7 mouse cellular contexts compared by ENCODE assay signal in genomic region chr15:81522761-81523168, GRCm38 (mm10). TPM values are rescaled to one million over a fixed set of nuclear protein-coding genes. Genes with fewer than 3 reads are reported as not detected.
DNase-seq lines count a peak whose midpoint lies in the region; ATAC-seq and TF ChIP-seq lines count a peak whose summit lies in the region.

No protein-coding gene starts in this region.

- peaks cover 9% of the 10 kb centered on the region for H3K4me1 ChIP-seq in embryonic facial prominence, embryonic 15.5 days
- H3K4me1 ChIP-seq in intestine, postnatal 0 days (replicated peaks; ENCODE audit: control insufficient read depth, insufficient read depth, low read length), result no peaks in the 10 kb centered on the region

- peak overlapping the region; percentile 66 for H3K4me3 ChIP-seq in embryonic facial prominence, embryonic 15.5 days (replicated peaks)
- peak overlapping the region; percentile 64 for H3K4me3 ChIP-seq in intestine, postnatal 0 days (ENCODE audit: low read depth, low read length)

- H3K27me3 ChIP-seq in embryonic facial prominence, embryonic 15.5 days, result no peaks in the 10 kb centered on the region
- no peaks in the 10 kb centered on the region for H3K27me3 ChIP-seq in intestine, postnatal 0 days (replicated peaks; ENCODE audit: control insufficient read depth, insufficient read depth, low read length)

- peak overlapping the region; percentile 99 for H3K4me2 ChIP-seq in embryonic facial prominence, embryonic 15.5 days (replicated peaks)
- peak overlapping the region; percentile 95 for H3K4me2 ChIP-seq in intestine, postnatal 0 days (replicated peaks; ENCODE audit: low read depth)

- no peak for TF ChIP-seq CTCF in intestine, postnatal 0 days (IDR thresholded peaks at IDR 0.05; ENCODE audit: low read depth)

- WGBS in embryonic facial prominence, embryonic 15.5 days, result under 1% methylated on average over 16 of the region's 16 CpGs
- 0% methylated on average over 16 of the region's 16 CpGs for WGBS in intestine, postnatal 0 days

- no peaks in the 10 kb centered on the region for H3K36me3 ChIP-seq in embryonic facial prominence, embryonic 15.5 days
- H3K36me3 ChIP-seq in intestine, postnatal 0 days (ENCODE audit: control insufficient read depth, insufficient read depth), result no peaks in the 10 kb centered on the region

- H3K27ac ChIP-seq in embryonic facial prominence, embryonic 15.5 days (replicated peaks), result peak overlapping the region; percentile 85
- peak overlapping the region; percentile 96 for H3K27ac ChIP-seq in intestine, postnatal 0 days (ENCODE audit: low read depth, low read length)

- peak; percentile 61 for ATAC-seq in embryonic facial prominence, embryonic 15.5 days (ENCODE audit: insufficient number of reproducible peaks, low FRiP score, low TSS enrichment, low read depth)
- ATAC-seq in intestine, postnatal 0 days, result peak; percentile 87
- peak; percentile 34 for ATAC-seq in monocyte, adult 5-6 weeks (replicated peaks; ENCODE audit: insufficient number of reproducible peaks, low FRiP score, low TSS enrichment, poor library complexity, severe bottlenecking)

- peak; percentile 89 for DNase-seq in spleen, postnatal 36 days (ENCODE audit: low spot score in 2 of 2)
- DNase-seq in spleen, adult 12 weeks (ENCODE audit: low spot score), result no peak
- no peak for DNase-seq in thymus, postnatal 4 days
- DNase-seq in adipocyte (ENCODE audit: low spot score), result no peak

- H3K9ac ChIP-seq in embryonic facial prominence, embryonic 15.5 days, result peak overlapping the region; percentile 57
- H3K9ac ChIP-seq in intestine, postnatal 0 days (ENCODE audit: low read depth, low read length), result peak overlapping the region; percentile 76

- H3K9me3 ChIP-seq in embryonic facial prominence, embryonic 15.5 days (replicated peaks), result no peaks in the 10 kb centered on the region
- no peaks in the 10 kb centered on the region for H3K9me3 ChIP-seq in intestine, postnatal 0 days (ENCODE audit: control insufficient read depth)

RNA-seq across cellular contexts. Expression of gene Rbx1, which starts 56.7 kb away (rescaled TPM):
- 418 and 468 TPM in 2 replicates for polyA plus RNA-seq in embryonic facial prominence, embryonic 15.5 days (2015; fragmentation: Nextera tagmentation; extraction: Ambion mirVana)
- 408 and 432 TPM in 2 replicates for polyA plus RNA-seq in intestine, postnatal 0 days (2015; fragmentation: Nextera tagmentation; extraction: Ambion mirVana)
- total RNA-seq in monocyte, adult 5-6 weeks (2017), result 121 to 126 TPM (median 122 TPM) in 3 replicates

Comparison
In these comparisons a context has a peak if more than half of its experiments do, and no peak if none do; other contexts are left out.
1. DNase-seq: peak in spleen, postnatal 36 days (2 of 2); none in spleen, adult 12 weeks (single experiment), thymus, postnatal 4 days (single experiment) and adipocyte (single experiment).
2. ATAC-seq: peak in every context shown above with its lines; median percentile 87 in intestine, postnatal 0 days; 61 in embryonic facial prominence, embryonic 15.5 days; 34 in monocyte, adult 5-6 weeks.